Mouse (Mus musculus): ENCODE data around the gene BC030499. TPM values are rescaled to one million over a fixed set of nuclear protein-coding genes. Genes with fewer than 3 reads are reported as not detected.
"Not testable (repeated sequence)": the region's sequence is repeated elsewhere in the genome, so short reads cannot be mapped to it uniquely, and the experiment has no call there.

Gene BC030499
- polyA plus RNA-seq, 1 experiment from 2014 or later = 0.69 TPM

DNA sequence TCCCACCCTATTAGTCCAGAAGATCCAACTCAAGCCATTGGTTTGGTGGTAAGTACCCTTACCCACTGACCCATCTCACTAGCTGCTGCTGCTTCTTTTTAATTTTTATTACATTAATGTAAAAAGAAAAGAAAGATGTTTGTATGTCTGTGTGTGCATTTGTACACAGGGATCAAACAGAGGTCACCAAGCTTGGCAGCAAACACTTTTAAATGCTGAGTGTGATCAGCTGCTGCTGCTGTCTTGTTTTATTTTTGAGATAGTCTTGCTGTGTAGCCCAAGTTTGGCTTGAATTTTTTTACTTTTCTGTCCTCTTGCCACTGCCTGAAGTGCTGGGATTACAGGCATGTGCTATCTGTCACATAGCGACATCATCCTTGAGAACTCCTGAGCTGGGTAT, 15.0 kb upstream of the BC030499 start:
- H3K27ac ChIP-seq = no peak overlapping the region
- no peaks in the 10 kb centered on the region for H3K27me3 ChIP-seq (ENCODE audit: insufficient read depth, poor library complexity, severe bottlenecking)
- DNase-seq (ENCODE audit: low spot score) = no peak
- WGBS = 92% methylated on average over 1 of the region's 1 CpGs
- H3K9me3 ChIP-seq = no peaks in the 10 kb centered on the region
- H3K4me3 ChIP-seq = no peak overlapping the region
- H3K36me3 ChIP-seq = peaks cover 100% of the 10 kb centered on the region
- 0 out of 2 replicates have a peak, but pooled peaks cover 5% of the 10 kb centered on the region for H3K4me1 ChIP-seq

GRCm38 (mm10) chr11:78276169-78276568, 14.5 kb upstream of the BC030499 start:
- H3K27ac ChIP-seq; H3K27me3 ChIP-seq (ENCODE audit: insufficient read depth, poor library complexity, severe bottlenecking); H3K4me1 ChIP-seq; H3K9me3 ChIP-seq; DNase-seq (ENCODE audit: low spot score); H3K4me3 ChIP-seq: not testable (repeated sequence)
- WGBS = 93% methylated on average over 4 of the region's 4 CpGs
- H3K36me3 ChIP-seq = peaks cover 100% of the 10 kb centered on the region

DNA sequence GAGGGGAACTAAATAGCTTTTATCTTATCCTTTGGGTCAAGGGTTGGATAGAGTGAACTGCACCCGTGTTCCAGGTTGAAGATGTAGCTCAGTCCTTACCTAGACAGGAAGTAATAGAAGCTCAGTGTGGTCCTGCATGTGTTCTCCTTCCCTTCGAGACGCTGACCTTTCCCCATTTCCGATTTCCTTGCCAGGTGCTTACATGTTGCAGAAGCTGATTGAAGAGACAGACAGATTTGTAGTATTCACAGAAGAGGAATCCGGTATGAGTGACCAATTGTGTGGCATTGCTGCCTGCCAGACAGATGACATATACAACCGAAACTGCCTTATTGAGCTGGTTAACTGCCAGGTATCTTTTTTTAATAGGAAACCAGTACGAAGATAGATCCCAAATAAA, 11.8 kb upstream of the BC030499 start:
- Histone ChIP-seq H3K27me3 (ENCODE audit: insufficient read depth, poor library complexity, severe bottlenecking) (no peaks in the 10 kb centered on the region), H3K36me3 (peaks cover 100% of the 10 kb centered on the region), H3K4me3 (no peak overlapping the region), H3K27ac (no peak overlapping the region), H3K9me3 (no peaks in the 10 kb centered on the region), H3K4me1 (no peaks in the 10 kb centered on the region)
- 80% methylated on average over 7 of the region's 7 CpGs for WGBS
- DNase-seq (ENCODE audit: low spot score) = no peak

GRCm38 (mm10) chr11:78279586-78279985, 11.1 kb upstream of the BC030499 start:
- DNase-seq (ENCODE audit: low spot score) = no peak
- WGBS = 91% methylated on average over 4 of the region's 4 CpGs

GRCm38 (mm10) chr11:78289146-78289763, 1.4 kb upstream of the BC030499 start:
- Histone ChIP-seq H3K4me3 (no peak overlapping the region), H3K9me3 (no peaks in the 10 kb centered on the region), H3K36me3 (peaks cover 90% of the 10 kb centered on the region), H3K27me3 (ENCODE audit: insufficient read depth, poor library complexity, severe bottlenecking) (no peaks in the 10 kb centered on the region), H3K4me1 (no peaks in the 10 kb centered on the region), H3K27ac (no peak overlapping the region)
- DNase-seq (ENCODE audit: low spot score) = no peak
- WGBS = 90% methylated on average over 7 of the region's 7 CpGs

More at GRCm38 (mm10) chr11:78279586-78279985, 11.1 kb upstream of the BC030499 start:
- Histone ChIP-seq H3K27me3 (ENCODE audit: insufficient read depth, poor library complexity, severe bottlenecking) (no peaks in the 10 kb centered on the region), H3K36me3 (peaks cover 100% of the 10 kb centered on the region), H3K9me3 (no peaks in the 10 kb centered on the region), H3K4me1 (no peaks in the 10 kb centered on the region), H3K27ac (no peak overlapping the region), H3K4me3 (no peak overlapping the region)

DNA sequence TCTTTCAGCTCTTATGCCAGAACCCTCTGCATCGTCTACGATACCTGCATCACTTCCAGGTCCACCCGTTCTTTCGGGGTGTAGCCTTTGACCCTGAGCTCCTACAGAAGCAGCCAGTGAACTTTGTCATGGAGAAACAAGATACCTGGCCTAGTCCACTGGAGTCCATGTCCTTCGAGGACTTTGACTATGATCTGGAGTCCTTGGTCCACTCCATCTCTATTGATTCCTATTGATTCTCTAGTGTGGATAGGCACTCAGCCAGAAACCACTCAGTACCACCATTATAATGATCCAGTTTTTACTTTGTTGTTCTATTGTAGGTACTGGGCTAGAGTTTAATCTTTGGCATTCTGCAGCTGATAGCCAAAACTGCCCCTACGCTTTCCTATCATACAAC, 3.9 kb downstream of the BC030499 start:
- H3K4me1 ChIP-seq = no peaks in the 10 kb centered on the region
- 90% methylated on average over 6 of the region's 6 CpGs for WGBS
- H3K27ac ChIP-seq = no peak overlapping the region
- DNase-seq (ENCODE audit: low spot score) = no peak
- no peaks in the 10 kb centered on the region for H3K27me3 ChIP-seq (ENCODE audit: insufficient read depth, poor library complexity, severe bottlenecking)
- H3K4me3 ChIP-seq = no peak overlapping the region
- H3K9me3 ChIP-seq = no peaks in the 10 kb centered on the region
- peaks cover 39% of the 10 kb centered on the region for H3K36me3 ChIP-seq

- Histone ChIP-seq H3K4me3 (peak overlapping the region; percentile 93), H3K4me1 (peaks cover 6% of the 10 kb centered on the region; the same call in 1 of the 2 replicates), H3K36me3 (peaks cover 28% of the 10 kb centered on the region), H3K27ac (peak overlapping the region; percentile 95), H3K9me3 (no peaks in the 10 kb centered on the region), H3K27me3 (ENCODE audit: insufficient read depth, poor library complexity, severe bottlenecking) (no peaks in the 10 kb centered on the region)
- no peak for DNase-seq (ENCODE audit: low spot score)
- WGBS = 69% methylated on average over 7 of the region's 7 CpGs
Measured at GRCm38 (mm10) chr11:78300917-78301316, 10.3 kb downstream of the BC030499 start.

- H3K36me3 ChIP-seq = peaks cover 34% of the 10 kb centered on the region
- no peaks in the 10 kb centered on the region for H3K27me3 ChIP-seq (ENCODE audit: insufficient read depth, poor library complexity, severe bottlenecking)
- WGBS = under 1% methylated on average over 49 of the region's 49 CpGs
- peaks cover 6% of the 10 kb centered on the region; the same call in 1 of the 2 replicates for H3K4me1 ChIP-seq
- DNase-seq (ENCODE audit: low spot score) = peak; percentile 97
- no peaks in the 10 kb centered on the region for H3K9me3 ChIP-seq
- peak within 1 kb of the TSS; percentile 93 for H3K4me3 ChIP-seq
- H3K27ac ChIP-seq = peak within 1 kb of the TSS; percentile 95
Measured at GRCm38 (mm10) chr11:78301357-78302084, 10.9 kb downstream of the BC030499 start, which contains the start of gene Spag5. Spag5 (plus strand) TSS chr11:78301529.

DNA sequence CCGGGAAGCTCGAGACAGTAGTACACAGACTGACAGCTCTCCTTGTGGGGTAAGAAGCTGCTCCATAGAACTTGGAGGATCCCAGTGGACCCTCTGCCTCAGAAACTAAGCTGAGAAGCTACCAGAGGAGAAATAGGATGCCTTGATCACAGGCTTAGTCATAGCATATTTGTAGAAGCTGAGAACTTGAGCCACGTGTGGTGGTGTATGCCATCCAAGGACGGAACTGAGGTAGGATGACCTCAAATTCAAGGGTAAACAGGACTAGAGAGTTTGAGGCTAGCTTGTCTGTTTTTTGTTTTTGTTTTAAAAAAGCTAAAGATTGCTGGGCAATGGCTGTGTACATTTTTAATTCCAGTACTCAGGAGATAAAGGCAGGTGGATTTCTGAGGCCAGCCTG, 14.6 kb downstream of the BC030499 start:
- 89% methylated on average over 4 of the region's 4 CpGs for WGBS
- Histone ChIP-seq H3K27me3 (ENCODE audit: insufficient read depth, poor library complexity, severe bottlenecking) (no peaks in the 10 kb centered on the region), H3K27ac (no peak overlapping the region), H3K4me3 (no peak overlapping the region), H3K4me1 (peaks cover 6% of the 10 kb centered on the region; the same call in 1 of the 2 replicates), H3K36me3 (peaks cover 67% of the 10 kb centered on the region), H3K9me3 (no peaks in the 10 kb centered on the region)
- DNase-seq (ENCODE audit: low spot score) = no peak

GRCm38 (mm10) chr11:78310861-78311511, 20.3 kb downstream of the BC030499 start:
- 93% methylated on average over 8 of the region's 8 CpGs for WGBS
- Histone ChIP-seq H3K36me3 (peaks cover 89% of the 10 kb centered on the region), H3K27me3 (ENCODE audit: insufficient read depth, poor library complexity, severe bottlenecking) (no peaks in the 10 kb centered on the region)

DNA sequence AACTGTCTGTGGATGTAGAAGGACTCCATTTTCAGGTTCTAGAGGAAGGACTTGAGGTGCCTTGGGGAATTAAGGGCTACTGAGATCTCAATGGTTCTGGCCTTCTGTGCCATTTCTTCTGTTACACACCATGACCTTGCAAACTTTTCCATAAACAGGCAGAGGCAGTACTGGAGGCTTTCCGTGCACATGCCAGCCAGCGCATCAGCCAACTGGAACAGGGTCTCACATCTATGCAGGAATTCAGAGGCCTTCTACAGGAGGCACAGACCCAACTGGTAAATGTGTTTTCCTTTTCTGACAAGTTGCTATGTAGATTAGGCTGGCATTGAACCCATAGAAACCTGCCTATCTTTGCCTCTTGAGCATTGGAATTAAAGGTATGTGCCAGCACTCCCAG, 23.0 kb downstream of the BC030499 start:
- no peak overlapping the region for H3K27ac ChIP-seq
- peaks cover 92% of the 10 kb centered on the region for H3K36me3 ChIP-seq
- H3K4me3 ChIP-seq = no peak overlapping the region
- no peaks in the 10 kb centered on the region for H3K9me3 ChIP-seq
- WGBS = 92% methylated on average over 2 of the region's 2 CpGs
- no peaks in the 10 kb centered on the region for H3K27me3 ChIP-seq (ENCODE audit: insufficient read depth, poor library complexity, severe bottlenecking)
- DNase-seq (ENCODE audit: low spot score) = no peak
- no peaks in the 10 kb centered on the region for H3K4me1 ChIP-seq

More at GRCm38 (mm10) chr11:78310861-78311511, 20.3 kb downstream of the BC030499 start:
- Histone ChIP-seq H3K27ac (no peak overlapping the region), H3K4me3 (no peak overlapping the region), H3K9me3 (no peaks in the 10 kb centered on the region), H3K4me1 (no peaks in the 10 kb centered on the region)
- DNase-seq (ENCODE audit: low spot score) = no peak

- Histone ChIP-seq H3K27ac (no peak overlapping the region), H3K9me3 (no peaks in the 10 kb centered on the region), H3K36me3 (peaks cover 96% of the 10 kb centered on the region), H3K4me1 (peaks cover 15% of the 10 kb centered on the region), H3K27me3 (ENCODE audit: insufficient read depth, poor library complexity, severe bottlenecking) (no peaks in the 10 kb centered on the region), H3K4me3 (no peak overlapping the region)
- WGBS = 92% methylated on average over 2 of the region's 2 CpGs
- DNase-seq (ENCODE audit: low spot score) = no peak
Measured at GRCm38 (mm10) chr11:78318411-78318810, 27.8 kb downstream of the BC030499 start.
